Mouse (Mus musculus) G1E (cell line): ENCODE data around the gene Eef1akmt2. TPM values are rescaled to one million over a fixed set of nuclear protein-coding genes. Genes with fewer than 3 reads are reported as not detected.

Experiments used
- ATAC-seq: 2 replicates; pipeline ENCODE4 v1.8.0; 2016; ENCODE audit warnings: mild to moderate bottlenecking; ENCODE audit not compliant: insufficient number of reproducible peaks, poor library complexity, low FRiP score, severe bottlenecking; ENCODE audit errors: extremely low read depth
- DNase-seq: peaks from one replicate; pipeline ENCODE4 v3.0.0; 2012; ENCODE audit warnings: low spot score
- H3K27me3 ChIP-seq: 2 replicates; pipeline ENCODE4 v1.6.1; 2012; ENCODE audit warnings: mild to moderate bottlenecking, low read length, inconsistent platforms; ENCODE audit not compliant: insufficient read depth
- H3K36me3 ChIP-seq: replicated peaks from 2 replicates; pipeline ENCODE3; 2012; ENCODE audit warnings: mild to moderate bottlenecking, inconsistent platforms
- H3K4me1 ChIP-seq: 2 replicates; pipeline ENCODE4 v1.6.1; 2012; ENCODE audit warnings: low read depth, low read length, inconsistent platforms, mixed read lengths; ENCODE audit not compliant: insufficient read depth
- H3K4me3 ChIP-seq: 2 replicates; pipeline ENCODE4 v1.5.1; 2012; ENCODE audit warnings: low read depth, mild to moderate bottlenecking, inconsistent platforms, low read length, moderate library complexity, mixed read lengths
- H3K9me3 ChIP-seq: replicated peaks from 2 replicates; pipeline ENCODE4 v1.6.1; 2012; ENCODE audit warnings: inconsistent platforms
- CTCF ChIP-seq: IDR thresholded peaks from 2 replicates; pipeline ENCODE4 v1.5.1; 2012; ENCODE audit warnings: low read depth, low read length, inconsistent platforms, mixed read lengths
- GATA1 ChIP-seq: IDR thresholded peaks from 2 replicates; pipeline ENCODE4 v1.6.1; 2012; ENCODE audit warnings: borderline replicate concordance, low read length, inconsistent platforms, mixed read lengths
- GATA2 ChIP-seq: IDR thresholded peaks from 2 replicates; pipeline ENCODE4 v1.6.1; 2012; ENCODE audit warnings: low read depth, low read length, inconsistent platforms, borderline replicate concordance
- POLR2AphosphoS5 ChIP-seq: IDR thresholded peaks from 2 replicates; pipeline ENCODE4 v1.6.1; 2012; ENCODE audit warnings: low read depth, low read length, inconsistent platforms; ENCODE audit not compliant: insufficient replicate concordance
- TAL1 ChIP-seq: conservative IDR thresholded peaks from 2 replicates; pipeline ENCODE4 v1.6.1; 2012; ENCODE audit warnings: low read depth, low read length, inconsistent platforms, mixed read lengths
- polyA plus RNA-seq: library from polyadenylated mRNA; stranded (reverse); fragments of >175 nt; gene quantifications from 2 replicates; pipeline ENCODE4 v1.2.3, GENCODE M21; 2012
- total RNA-seq, 2 experiments: library from RNA; stranded (forward) in 1 of 2; stranded (reverse) in 1 of 2; fragments of 200-1000 nt in 1 of 2; fragments of >200 nt in 1 of 2; fragmentation: Nextera tagmentation in 1 of 2; gene quantifications; 2 replicates each; pipeline ENCODE4 v1.2.3; 2014 to 2017

Eef1akmt2 gene
- total and polyA plus RNA-seq, 3 experiments, result 16.5 to 74.1 (median 28.4) TPM

GRCm38 (mm10) chr7:132893336-132893735 is 40.9 kb upstream of the Eef1akmt2 start:
- no peaks in the 10 kb centered on the region for H3K9me3 ChIP-seq
- H3K27me3 ChIP-seq, result peaks cover 10% of the 10 kb centered on the region
- H3K36me3 ChIP-seq, result no peaks in the 10 kb centered on the region
- DNase-seq (no peak), ATAC-seq (no peak)
- TF ChIP-seq GATA2 (no peak), TAL1 (no peak), CTCF (no peak), POLR2AphosphoS5 (no peak), GATA1 (no peak)
- peaks cover 12% of the 10 kb centered on the region; the same call in 1 of the 2 replicates for H3K4me1 ChIP-seq
- H3K4me3 ChIP-seq, result no peak overlapping the region

- ATAC-seq (no peak), DNase-seq (no peak)
- Histone ChIP-seq H3K27me3 (peaks cover 10% of the 10 kb centered on the region), H3K36me3 (no peaks in the 10 kb centered on the region), H3K4me1 (peaks cover 12% of the 10 kb centered on the region; the same call in 1 of the 2 replicates), H3K4me3 (no peak overlapping the region), H3K9me3 (no peaks in the 10 kb centered on the region)
- TF ChIP-seq POLR2AphosphoS5, result no peak
- no peak for TF ChIP-seq TAL1
These were observed 40.3 kb upstream of the Eef1akmt2 start for GRCm38 (mm10) chr7:132892806-132893205.

GRCm38 (mm10) chr7:132892311-132892661 is 39.8 kb upstream of the Eef1akmt2 start:
- TF ChIP-seq TAL1 (no peak), CTCF (no peak), GATA2 (no peak), GATA1 (no peak), POLR2AphosphoS5 (no peak)
- ATAC-seq (no peak), DNase-seq (no peak)
- Histone ChIP-seq H3K27me3 (peaks cover 10% of the 10 kb centered on the region), H3K9me3 (no peaks in the 10 kb centered on the region), H3K36me3 (no peaks in the 10 kb centered on the region), H3K4me1 (peaks cover 12% of the 10 kb centered on the region; the same call in 1 of the 2 replicates), H3K4me3 (no peak overlapping the region)

- DNase-seq (no peak), ATAC-seq (no peak)
- no peak for TF ChIP-seq GATA2
- TF ChIP-seq POLR2AphosphoS5, result no peak
- TF ChIP-seq CTCF, result no peak
- no peak for TF ChIP-seq TAL1
- H3K27me3 ChIP-seq, result peaks cover 10% of the 10 kb centered on the region
- no peaks in the 10 kb centered on the region for H3K36me3 ChIP-seq
- peaks cover 10% of the 10 kb centered on the region; the same call in 1 of the 2 replicates for H3K4me1 ChIP-seq
- no peak overlapping the region for H3K4me3 ChIP-seq
- no peaks in the 10 kb centered on the region for H3K9me3 ChIP-seq
These were observed 39.3 kb upstream of the Eef1akmt2 start for GRCm38 (mm10) chr7:132891561-132892310.

- H3K4me3 ChIP-seq, result no peak overlapping the region
- H3K36me3 ChIP-seq, result peaks cover 8% of the 10 kb centered on the region
- TF ChIP-seq GATA2 (no peak), GATA1 (no peak), TAL1 (no peak), CTCF (no peak), POLR2AphosphoS5 (no peak)
- no peak for DNase-seq
- peaks cover 5% of the 10 kb centered on the region; the same call in 1 of the 2 replicates for H3K4me1 ChIP-seq
- no peak for ATAC-seq
- H3K9me3 ChIP-seq, result no peaks in the 10 kb centered on the region
- H3K27me3 ChIP-seq, result peaks cover 10% of the 10 kb centered on the region
These were observed 37.7 kb upstream of the Eef1akmt2 start for GRCm38 (mm10) chr7:132890201-132890600.

- DNase-seq (no peak), ATAC-seq (no peak)
- TF ChIP-seq POLR2AphosphoS5, result no peak
- no peak for TF ChIP-seq CTCF
- TF ChIP-seq TAL1, result no peak
- TF ChIP-seq GATA1, result no peak
- TF ChIP-seq GATA2, result no peak
- H3K27me3 ChIP-seq, result peaks cover 10% of the 10 kb centered on the region
- no peak overlapping the region for H3K4me3 ChIP-seq
- H3K4me1 ChIP-seq, result peaks cover 5% of the 10 kb centered on the region; the same call in 1 of the 2 replicates
- peaks cover 13% of the 10 kb centered on the region for H3K36me3 ChIP-seq
- no peaks in the 10 kb centered on the region for H3K9me3 ChIP-seq
These were observed 37.2 kb upstream of the Eef1akmt2 start for GRCm38 (mm10) chr7:132889691-132890090.
